Mouse (Mus musculus) E14TG2a.4 (cell line): ENCODE results near the gene Sc5d.

Experiments used
- CTCF ChIP-seq: conservative IDR thresholded peaks from 2 replicates; pipeline ENCODE4 v1.5.1; 2014; ENCODE audit warnings: low read length
- POU5F1 ChIP-seq: IDR thresholded peaks from 2 replicates; pipeline ENCODE4 v1.6.1; 2014; ENCODE audit warnings: low read length, borderline replicate concordance

DNA sequence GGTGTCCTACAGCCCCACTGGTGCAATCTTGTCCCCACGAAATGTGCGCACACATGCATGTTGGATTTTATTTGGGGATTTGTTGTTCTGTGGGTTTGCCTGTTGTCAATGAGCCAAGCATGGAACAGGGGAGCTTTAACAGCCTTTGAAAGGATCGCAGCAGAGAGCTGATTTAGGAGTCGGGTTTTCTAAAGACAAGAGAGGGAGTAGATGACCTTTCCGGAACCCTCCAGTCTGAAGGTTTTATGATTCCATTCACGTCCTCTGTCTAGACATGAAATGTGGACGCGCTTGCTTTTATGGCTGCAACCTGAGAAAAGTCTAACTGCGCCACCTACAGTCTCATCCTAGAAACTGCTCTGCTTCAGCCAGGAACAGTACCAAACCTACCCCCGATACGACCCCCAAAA, 23.5 kb downstream of the Sc5d start:
- TF ChIP-seq POU5F1 (no peak), CTCF (peak; percentile 56)
